Mouse (Mus musculus) forebrain, embryonic 14.5 days (tissue): ENCODE results near the gene Thbd. TPM values are rescaled to one million over a fixed set of nuclear protein-coding genes. Genes with fewer than 3 reads are reported as not detected.

Experiments
- ATAC-seq: fragments of 200-750 bp; cut with Nextera tagmentation; 2 replicates; pipeline ENCODE4 v1.8.0; 2017; ENCODE audit warnings: mild to moderate bottlenecking, moderate library complexity
- DNase-seq: peaks from one replicate; pipeline ENCODE4 v3.0.0-alpha.2; 2015; ENCODE audit warnings: low spot score
- H3K27ac ChIP-seq: fragments of 300-500 bp; sonication (generic); 2 replicates; pipeline ENCODE4 v1.5.1; 2014; ENCODE audit warnings: low read depth, mild to moderate bottlenecking, control low read depth, low read length, moderate library complexity
- H3K27me3 ChIP-seq: fragments of 300-500 bp; sonication (generic); replicated peaks from 2 replicates; pipeline ENCODE4 v1.6.1; 2014; ENCODE audit warnings: low read length, control low read depth, mixed read lengths; ENCODE audit not compliant: control insufficient read depth, insufficient read depth
- H3K36me3 ChIP-seq: fragments of 300-500 bp; sonication (generic); 2 replicates; pipeline ENCODE4 v1.6.1; 2014; ENCODE audit warnings: low read length, control low read depth; ENCODE audit not compliant: control insufficient read depth, insufficient read depth
- H3K4me1 ChIP-seq: fragments of 300-500 bp; sonication (generic); 2 replicates; pipeline ENCODE4 v1.6.1; 2014; ENCODE audit warnings: antibody characterized with exemption, low read length, control low read depth; ENCODE audit not compliant: control insufficient read depth, insufficient read depth
- H3K4me2 ChIP-seq: fragments of 300-500 bp; sonication (generic); 2 replicates; pipeline ENCODE4 v1.6.1; 2014; ENCODE audit warnings: mild to moderate bottlenecking, control low read depth, low read length
- H3K4me3 ChIP-seq: fragments of 300-500 bp; sonication (generic); 2 replicates; pipeline ENCODE4 v1.5.1; 2014; ENCODE audit warnings: low read depth, low read length, control low read depth
- H3K9ac ChIP-seq: fragments of 300-500 bp; sonication (generic); 2 replicates; pipeline ENCODE4 v1.6.1; 2014; ENCODE audit warnings: mild to moderate bottlenecking, low read length, control low read depth, moderate library complexity
- H3K9me3 ChIP-seq: fragments of 300-500 bp; sonication (generic); replicated peaks from 2 replicates; pipeline ENCODE4 v1.6.1; 2016; ENCODE audit warnings: low read length, control low read depth, mixed read lengths; ENCODE audit not compliant: control insufficient read depth
- WGBS: fragments of 180-500 bp; shearing (Covaris S2); extraction: QIAGEN DNeasy Blood & Tissue Kit; methylation state at CpG from one replicate; pipeline ENCODE4 v1.1.7; 2014; 5-methylcytosine and 5-hydroxymethylcytosine counted together
- polyA plus RNA-seq: library from polyadenylated mRNA; unstranded; fragments of >200 nt; fragmentation: Nextera tagmentation; extraction: Ambion mirVana; gene quantifications from 2 replicates; pipeline ENCODE4 v1.2.1, GENCODE M21; 2014

Gene Thbd
- polyA plus RNA-seq, 1 experiment from 2014 or later = 7.2 TPM

DNA sequence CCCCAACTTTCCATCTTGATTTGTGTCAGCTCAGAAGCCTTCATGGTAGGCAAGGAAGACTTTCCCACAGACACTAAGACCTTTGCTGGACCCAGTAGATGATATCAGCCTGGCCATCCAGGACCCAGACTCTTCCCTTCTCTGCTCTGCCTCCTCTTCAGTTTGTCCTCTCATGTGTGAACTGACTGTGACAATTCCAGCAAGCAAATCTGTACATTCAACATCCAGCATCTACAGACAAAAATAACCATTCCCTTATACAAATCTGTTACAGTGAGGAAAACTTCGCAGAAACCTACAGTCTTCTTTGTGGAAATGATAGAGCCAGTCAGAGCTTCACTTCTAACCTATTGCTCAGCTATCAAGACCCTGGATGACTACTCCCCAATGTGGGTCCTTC is 50.8 kb downstream of the Thbd start:
- Histone ChIP-seq H3K4me3 (no peak overlapping the region), H3K36me3 (no peaks in the 10 kb centered on the region), H3K4me2 (no peak overlapping the region), H3K9ac (no peak overlapping the region), H3K9me3 (no peaks in the 10 kb centered on the region), H3K4me1 (no peaks in the 10 kb centered on the region), H3K27ac (no peak overlapping the region), H3K27me3 (no peaks in the 10 kb centered on the region)
- no peak for ATAC-seq
- no peak for DNase-seq
- WGBS = 87% methylated on average over 1 of the region's 1 CpGs

Other genes with a start within 250 kb of the Thbd start
- gene Sstr4, start 12.8 kb downstream of the Thbd start, polyA plus RNA-seq = 1.7 and 2.5 TPM in 2 replicates
- gene Cd93, start 35.4 kb upstream of the Thbd start, polyA plus RNA-seq = 8.5 and 8.6 TPM in 2 replicates